Mouse (Mus musculus): ENCODE measurements around the gene Proser3.

The Proser3 gene

DNA sequence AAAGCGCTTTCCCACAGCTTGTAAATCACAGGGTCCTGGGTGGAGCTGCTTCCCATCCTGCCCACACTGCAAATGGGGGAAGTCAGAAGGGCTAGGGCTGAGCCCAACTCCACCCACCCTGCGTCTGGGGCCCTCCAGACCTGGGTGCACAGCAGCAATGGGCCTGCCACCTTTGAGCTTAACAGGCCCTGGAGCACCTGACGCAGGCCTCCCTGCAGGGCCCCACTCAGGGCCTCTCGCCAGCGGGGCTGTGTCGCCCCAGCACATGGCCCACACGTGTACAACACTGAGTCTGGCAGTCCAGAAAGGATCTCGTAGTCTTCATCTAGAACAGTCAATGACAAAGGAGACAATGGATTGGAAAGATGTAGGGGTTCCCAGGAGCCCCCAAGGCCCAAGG is 27.9 kb upstream of the Proser3 start:
- DNase-seq (ENCODE audit: low spot score in 2 of 2) = no peak

GRCm38 (mm10) chr7:30572969-30573368 is 20.9 kb upstream of the Proser3 start:
- no peak for DNase-seq (ENCODE audit: low spot score in 2 of 2)

DNA sequence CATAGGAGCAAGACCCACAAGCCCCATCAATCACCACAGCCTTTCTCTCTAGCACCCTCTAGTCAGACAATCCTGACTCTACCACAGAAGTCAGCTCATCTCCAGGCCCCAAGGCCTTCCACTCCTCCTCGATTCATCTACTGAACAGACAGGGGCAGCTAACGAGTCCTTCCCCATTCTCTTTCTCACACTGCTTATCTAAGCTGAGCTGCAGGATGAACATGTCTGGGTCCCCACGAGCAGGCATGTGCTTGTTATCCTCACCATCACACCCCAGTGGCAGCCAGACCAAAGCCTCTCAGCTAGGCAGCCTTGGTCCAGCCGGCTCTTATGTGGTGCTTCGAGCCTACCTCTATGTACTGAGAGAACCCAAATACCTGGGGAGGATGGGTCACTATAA is 20.3 kb upstream of the Proser3 start:
- no peak for DNase-seq (ENCODE audit: low spot score in 2 of 2)

GRCm38 (mm10) chr7:30567555-30567954 is 15.5 kb upstream of the Proser3 start:
- DNase-seq (ENCODE audit: low spot score in 2 of 2) = no peak

- no peak for DNase-seq (ENCODE audit: low spot score in 2 of 2)
Measured at GRCm38 (mm10) chr7:30566033-30566432, 13.9 kb upstream of the Proser3 start.

DNA sequence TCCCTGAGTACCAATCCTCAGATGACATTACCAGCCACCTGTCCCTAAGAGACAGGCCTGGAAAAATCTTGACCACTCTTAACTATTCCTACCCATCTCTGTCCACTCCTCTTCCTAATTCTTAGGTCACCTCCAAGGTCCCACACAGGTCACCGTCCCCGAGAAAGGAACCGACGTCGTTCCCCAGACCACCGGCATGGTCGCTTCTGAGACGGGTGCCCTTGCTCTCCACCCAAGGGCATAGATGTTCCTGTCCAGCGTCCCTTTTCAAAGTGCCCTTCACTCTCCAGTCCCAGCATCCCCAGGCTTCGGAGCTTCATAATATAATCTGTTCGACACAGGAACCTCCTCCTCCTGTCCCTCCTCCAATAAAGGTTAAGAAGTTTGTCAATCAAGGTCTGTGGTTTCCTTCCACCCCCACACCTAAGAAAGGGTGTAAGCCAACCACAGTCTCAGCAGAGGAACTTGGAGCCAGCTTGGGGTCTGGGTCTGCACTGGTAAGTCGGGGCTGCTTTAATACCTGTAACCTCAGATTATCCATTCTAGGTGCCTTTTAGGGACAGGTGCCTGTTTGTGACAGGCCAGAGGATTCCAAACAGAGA is 13.0 kb upstream of the Proser3 start, which contains the start of gene Igflr1:
Gene Igflr1 (plus strand): TSS at position 458 of the 602 bp plus-strand sequence.
- DNase-seq (ENCODE audit: low spot score in 2 of 2) = no peak

- DNase-seq (ENCODE audit: low spot score in 2 of 2) = no peak
Measured at GRCm38 (mm10) chr7:30563906-30564280, 11.8 kb upstream of the Proser3 start.

GRCm38 (mm10) chr7:30563117-30563905 is 11.2 kb upstream of the Proser3 start, which contains the start of the genes U2af1l4, Gm49396 and Psenen:
TSS of gene U2af1l4 (plus strand) at chr7:30563301.
TSS of gene Gm49396 (plus strand) at chr7:30563344.
TSS of gene Psenen (minus strand) at chr7:30563627.
- peak; percentile 83 to 96 for DNase-seq (ENCODE audit: low spot score in 2 of 2)

DNA sequence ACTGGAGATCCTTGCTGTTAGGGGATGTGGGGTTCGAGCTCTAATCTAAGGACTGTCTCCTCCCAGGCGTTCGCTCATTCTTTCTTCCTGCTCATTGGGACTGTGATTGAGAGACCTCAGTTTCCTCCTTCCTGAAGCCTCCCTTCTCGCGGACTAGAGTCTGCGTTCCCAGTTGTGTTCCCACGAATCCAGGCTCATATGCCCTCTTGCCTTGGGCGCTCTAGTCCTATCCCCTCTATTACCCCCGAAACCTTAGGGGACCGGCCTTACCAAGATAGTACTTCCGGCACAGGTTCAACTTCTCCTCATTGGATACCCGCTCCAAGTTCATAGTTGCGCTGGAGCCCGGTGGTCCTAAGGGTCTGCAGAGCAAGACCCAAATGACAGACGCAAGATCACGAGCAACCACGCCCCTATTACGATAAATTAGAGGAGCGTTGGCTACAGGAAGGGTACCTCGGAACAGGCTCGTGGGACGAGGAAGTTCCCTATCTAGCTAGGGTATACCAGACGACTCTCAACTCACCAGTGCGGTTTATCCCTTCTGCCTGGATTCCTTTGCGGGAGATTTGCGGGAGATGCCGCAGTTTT is 10.5 kb upstream of the Proser3 start:
- peak; percentile 32 to 65 for DNase-seq (ENCODE audit: low spot score in 2 of 2)

DNA sequence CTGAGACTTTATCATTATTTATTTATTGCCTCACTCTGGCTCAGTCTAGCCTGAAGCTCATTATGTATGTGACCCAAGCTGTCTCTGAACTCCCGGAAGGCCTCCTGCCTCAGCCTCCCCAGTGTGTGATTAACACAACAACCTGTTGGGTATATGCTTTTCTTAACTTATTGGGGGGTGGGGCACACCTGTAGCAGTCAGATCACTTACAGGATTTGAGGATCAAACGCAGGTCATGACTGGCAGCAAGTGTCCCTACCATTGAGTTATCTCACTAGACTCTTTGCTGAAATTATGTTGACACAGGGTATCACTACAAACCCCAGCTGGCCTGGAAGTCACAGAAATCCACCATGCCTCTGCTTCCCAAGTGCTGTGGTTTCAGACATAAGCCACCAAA is 8.2 kb upstream of the Proser3 start:
- DNase-seq (ENCODE audit: low spot score in 2 of 2) = no peak

GRCm38 (mm10) chr7:30559443-30559954 is 7.4 kb upstream of the Proser3 start, which contains the start of gene Lin37:
TSS of gene Lin37 (minus strand) at chr7:30559838.
- peak; percentile 85 to 97 for DNase-seq (ENCODE audit: low spot score in 2 of 2)

DNA sequence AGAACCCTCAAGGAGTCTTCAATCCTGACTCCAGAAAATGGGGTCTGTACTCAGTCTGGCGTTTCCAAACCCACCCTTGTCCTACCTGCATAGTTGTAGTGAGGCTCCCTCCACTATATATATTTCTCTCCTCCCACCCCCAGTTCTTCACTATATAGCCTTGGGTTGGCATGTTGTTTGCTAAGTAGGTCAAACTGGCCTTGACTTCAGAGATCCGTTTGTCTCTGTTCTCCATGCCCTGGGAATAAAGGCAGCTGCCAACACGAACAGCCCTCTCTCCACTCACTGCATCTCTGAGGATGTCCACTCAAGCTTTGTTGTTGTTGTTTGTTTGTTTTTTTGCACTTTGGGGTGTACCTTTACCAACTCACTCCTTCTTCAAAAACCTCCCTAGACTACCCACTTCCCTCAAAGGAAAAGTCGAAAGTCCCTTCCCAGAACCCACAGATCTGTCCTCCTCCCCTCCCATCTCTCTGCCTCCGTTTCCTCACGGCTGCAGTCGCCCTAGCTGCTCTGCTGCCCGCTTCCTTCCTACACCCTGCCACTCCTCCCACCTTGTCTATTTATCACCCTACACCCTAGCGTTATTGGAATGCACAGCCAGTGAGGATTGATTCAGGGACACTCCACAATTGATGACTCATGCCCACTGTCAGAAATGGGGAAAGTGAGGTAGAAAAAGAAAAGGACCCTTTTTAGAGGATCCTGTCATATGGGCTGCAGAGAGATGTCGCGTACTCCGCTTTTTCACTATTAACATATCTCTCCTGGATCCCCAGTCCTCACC is 6.8 kb upstream of the Proser3 start:
- no peak for DNase-seq (ENCODE audit: low spot score in 2 of 2)

- DNase-seq (ENCODE audit: low spot score in 2 of 2) = no peak
Measured at GRCm38 (mm10) chr7:30557901-30558514, 5.9 kb upstream of the Proser3 start.

DNA sequence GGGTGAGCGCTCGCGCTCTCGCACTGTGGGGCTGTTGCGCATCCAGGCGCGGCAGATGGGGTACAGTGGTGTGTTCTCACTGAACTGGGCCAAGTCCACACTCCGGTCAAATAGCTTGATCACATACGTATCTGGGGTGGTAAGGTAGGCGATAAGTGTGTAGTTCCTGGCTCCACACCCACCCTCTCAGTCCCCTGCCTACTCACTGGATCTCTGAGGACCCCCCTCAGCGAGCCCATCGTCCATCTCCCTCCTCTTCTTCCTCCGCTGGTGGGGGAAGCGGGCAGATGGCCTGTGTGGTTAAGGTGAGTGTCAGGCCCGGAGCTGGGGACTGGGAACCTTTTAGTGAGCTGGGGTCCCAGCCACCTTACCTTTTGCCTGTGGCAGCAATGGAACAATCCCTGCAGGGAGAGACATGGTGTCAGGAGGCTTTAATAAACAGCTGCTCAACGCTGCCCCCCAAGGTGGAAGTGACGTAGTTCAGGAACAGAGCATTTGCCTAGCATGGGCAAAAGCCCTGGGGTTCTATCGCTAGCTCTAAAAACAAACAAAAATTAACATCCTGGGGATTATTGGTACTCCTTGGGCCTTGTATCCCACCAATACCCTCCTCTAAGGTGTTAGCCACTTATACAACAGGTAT is 4.9 kb upstream of the Proser3 start:
- DNase-seq (ENCODE audit: low spot score in 2 of 2) = no peak

- DNase-seq (ENCODE audit: low spot score in 2 of 2) = no peak
Measured at GRCm38 (mm10) chr7:30553810-30554584, 1.9 kb upstream of the Proser3 start.

DNA sequence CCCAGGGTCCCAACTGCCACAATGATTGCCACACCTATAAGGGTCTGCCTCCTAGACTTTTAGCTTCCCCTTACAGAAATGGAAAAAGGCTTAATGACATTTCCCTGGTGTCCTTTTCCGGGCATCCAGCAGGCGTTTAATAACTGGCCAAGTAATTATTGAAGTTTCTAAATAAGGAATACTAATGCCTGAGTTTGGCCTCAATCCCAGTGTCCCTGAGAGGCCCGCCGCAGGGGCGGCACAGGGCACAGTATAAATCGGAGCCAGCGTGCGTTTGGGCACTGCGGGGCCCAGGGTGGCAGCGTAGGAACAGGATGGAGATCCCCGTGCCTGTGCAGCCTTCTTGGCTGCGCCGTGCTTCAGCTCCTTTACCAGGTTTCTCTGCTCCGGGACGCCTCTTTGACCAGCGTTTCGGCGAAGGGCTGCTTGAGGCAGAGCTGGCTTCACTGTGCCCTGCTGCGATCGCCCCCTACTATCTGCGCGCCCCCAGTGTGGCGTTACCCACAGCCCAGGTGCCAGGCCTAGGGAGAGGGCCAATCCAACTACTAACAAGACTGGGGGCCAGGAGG is 1.0 kb upstream of the Proser3 start:
- peak in 1 of 2 experiments; percentile 27 for DNase-seq (ENCODE audit: low spot score in 2 of 2)

GRCm38 (mm10) chr7:30551445-30552101 is 526 bp downstream of the Proser3 start:
- DNase-seq (ENCODE audit: low spot score in 2 of 2) = no peak

DNA sequence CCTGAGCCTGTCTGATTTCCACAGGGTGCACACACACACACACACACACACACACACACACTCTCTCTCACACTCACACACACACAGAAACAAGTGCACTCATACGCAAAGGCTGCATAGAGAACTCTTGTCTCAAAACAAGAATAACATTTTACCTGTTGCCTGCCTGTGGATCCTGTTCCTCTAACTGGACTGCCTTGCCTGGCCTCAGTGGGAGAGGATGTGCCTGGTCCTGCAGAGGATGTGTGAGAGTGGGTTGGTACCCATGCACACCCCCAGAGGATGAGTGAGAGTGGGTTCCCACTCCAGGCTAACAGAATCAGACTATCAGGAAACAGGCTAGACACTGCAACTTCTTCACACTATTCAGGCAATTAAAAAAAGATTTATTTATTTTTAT is 1.5 kb downstream of the Proser3 start:
- DNase-seq (ENCODE audit: low spot score in 2 of 2) = no peak

DNA sequence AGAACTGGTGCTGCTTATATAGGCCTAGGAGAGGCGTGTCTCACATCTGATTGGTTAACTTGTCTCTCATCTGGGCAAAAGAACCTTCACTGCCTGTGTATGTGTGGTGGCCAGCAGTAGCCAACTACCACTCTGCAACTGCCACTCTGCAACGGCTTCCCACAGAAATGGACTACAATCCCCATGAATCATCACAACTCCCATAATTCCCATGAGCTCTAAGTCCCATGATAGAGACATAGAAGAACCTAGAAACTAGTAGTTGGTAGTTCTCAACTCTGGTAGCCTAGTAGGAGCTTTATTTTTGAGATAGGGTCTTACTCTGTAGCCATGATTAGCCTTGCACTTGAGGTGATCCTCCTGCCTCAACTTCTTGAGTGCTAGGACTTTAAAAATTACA is 2.2 kb downstream of the Proser3 start:
- DNase-seq (ENCODE audit: low spot score in 2 of 2) = no peak
